Mouse (Mus musculus) lung, adult 18-20 months (tissue): ENCODE measurements around the gene Tlr5.

Experiments used
- DNase-seq, 2 experiments: peaks; one replicate each; pipeline ENCODE4 v3.0.0; 2022; ENCODE audit warnings: mixed read lengths in 2 of 2

The Tlr5 gene

GRCm38 (mm10) chr1:182991002-182991778 is 36.6 kb downstream of the Tlr5 start:
- DNase-seq: peak; percentile 65 to 68
